Mouse (Mus musculus) retina, embryonic 14.5 days (tissue): ENCODE results near the gene Fgf12.

Source experiments
- DNase-seq: peaks from one replicate; pipeline ENCODE4 v3.0.0-alpha.2; 2015; ENCODE audit warnings: low spot score

Gene Fgf12

DNA sequence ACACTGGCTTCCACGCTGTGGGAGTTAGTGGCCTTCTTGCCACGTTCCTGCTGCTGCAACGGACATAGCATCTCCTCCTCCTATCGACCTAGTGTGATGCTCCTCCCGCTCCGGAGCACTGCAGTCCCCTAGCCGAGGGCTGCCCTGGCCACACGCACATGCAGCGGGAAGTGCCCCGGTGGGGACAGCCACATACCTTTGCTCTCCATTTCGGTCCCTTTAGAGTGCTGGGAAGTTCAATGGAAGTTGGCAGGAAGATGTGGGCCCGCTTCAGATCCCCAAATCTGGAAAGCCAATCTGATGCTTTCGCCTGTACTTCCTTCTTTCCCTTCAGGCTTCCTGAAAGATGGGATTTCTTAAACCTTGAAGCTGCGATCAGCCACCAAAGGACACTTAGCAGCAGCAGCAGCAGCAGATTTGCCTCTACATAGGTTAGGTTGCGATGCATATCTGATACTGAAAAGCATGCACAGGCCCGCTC lies at the start of gene Fgf12:
Gene Fgf12 (minus strand): TSS at position 431 of the 481 bp plus-strand sequence.
- no peak for DNase-seq

DNA sequence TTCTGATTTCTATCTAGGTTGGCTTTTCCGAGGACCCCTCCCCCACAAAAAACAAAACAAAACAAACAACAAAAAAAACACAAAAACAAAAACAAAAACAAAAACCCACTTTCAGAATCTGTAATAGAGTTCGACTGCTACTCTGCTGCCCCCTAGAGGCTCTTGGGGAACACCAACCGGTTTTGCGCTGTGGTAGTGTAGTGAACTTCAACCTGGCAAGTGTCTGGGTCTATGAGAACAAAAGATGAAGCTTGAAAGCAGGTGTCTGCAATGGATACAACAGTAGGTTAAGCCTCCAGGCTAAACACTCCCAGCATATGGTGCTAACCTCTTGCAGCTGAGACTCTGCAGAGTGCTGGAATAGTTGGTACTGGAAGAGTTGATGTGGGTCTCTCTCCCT lies 40.2 kb upstream of the Fgf12 start:
- peak; percentile 82 for DNase-seq

- DNase-seq: no peak
These were observed 17.4 kb upstream of the Fgf12 start for GRCm38 (mm10) chr16:28770276-28770675.

DNA sequence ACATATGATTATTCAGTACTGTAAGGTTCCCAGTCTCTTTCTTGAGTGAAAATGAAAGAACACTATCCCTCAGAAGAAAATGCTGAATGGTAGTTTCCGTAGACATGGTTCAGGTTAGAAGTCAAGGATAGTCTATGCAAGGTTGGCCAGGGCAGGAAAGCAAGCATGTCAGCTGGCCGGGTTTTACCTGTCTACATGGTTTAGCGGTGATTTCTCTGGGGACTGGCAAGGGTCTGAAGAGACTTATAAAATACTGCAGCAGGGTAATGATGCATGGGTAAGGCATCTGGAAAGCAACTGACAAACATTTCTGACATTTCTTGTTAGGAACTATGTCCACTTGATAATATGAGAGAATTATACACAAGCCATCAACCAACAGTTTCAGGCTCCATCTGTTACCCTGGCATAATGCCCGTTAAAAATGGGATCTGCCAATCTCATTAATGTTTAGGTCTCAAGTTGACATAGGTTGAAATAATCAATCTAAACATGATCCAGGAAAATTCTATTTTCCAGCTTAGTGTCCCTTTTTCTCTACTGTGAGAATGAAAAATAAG lies 8.6 kb upstream of the Fgf12 start:
- DNase-seq: peak; percentile 48

- peak; percentile 91 for DNase-seq
These were observed 453 bp upstream of the Fgf12 start for GRCm38 (mm10) chr16:28753124-28753917.

DNA sequence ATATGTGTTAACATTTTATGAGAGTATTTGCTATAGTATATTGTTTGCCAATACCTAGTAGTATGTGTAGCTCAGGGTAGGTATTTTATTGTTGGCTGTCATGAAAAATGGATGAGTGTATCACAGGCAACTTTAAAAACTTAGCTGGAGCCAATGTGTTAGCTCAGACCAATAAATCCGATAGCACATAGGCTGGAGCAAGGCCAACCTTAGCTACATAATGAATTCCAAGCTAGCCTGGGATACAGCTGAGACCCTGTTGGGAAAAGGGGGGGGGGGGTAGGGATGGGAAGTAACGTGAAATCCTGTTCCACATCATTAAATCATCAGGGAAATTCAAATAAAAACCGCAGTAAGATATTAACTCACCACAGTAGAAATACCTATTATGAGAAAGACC lies 18.4 kb downstream of the Fgf12 start:
- DNase-seq: no peak

GRCm38 (mm10) chr16:28726792-28727191 lies 26.1 kb downstream of the Fgf12 start:
- DNase-seq: no peak

DNA sequence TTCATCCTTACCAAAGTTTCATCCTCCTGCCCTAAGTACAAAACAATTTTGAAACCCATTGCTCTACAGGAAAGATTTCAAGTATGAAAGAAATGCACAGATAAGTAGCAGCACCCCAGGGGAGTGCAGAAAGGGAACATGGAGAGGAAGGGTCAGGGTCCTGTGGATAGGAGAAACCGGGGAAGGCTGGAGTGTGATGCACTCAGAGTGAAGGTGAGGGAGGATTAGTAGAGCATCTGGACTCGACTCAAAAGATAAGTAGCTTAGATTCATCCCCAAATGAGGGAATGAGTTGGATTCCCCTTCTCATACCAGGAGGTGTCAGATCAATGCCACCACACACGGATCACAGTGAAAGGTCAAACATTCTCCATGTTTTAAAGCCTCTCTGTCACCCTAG lies 46.2 kb downstream of the Fgf12 start:
- DNase-seq: no peak

- no peak for DNase-seq
These were observed 52.5 kb downstream of the Fgf12 start for GRCm38 (mm10) chr16:28700346-28700745.

GRCm38 (mm10) chr16:28696851-28697250 lies 56.0 kb downstream of the Fgf12 start:
- no peak for DNase-seq

DNA sequence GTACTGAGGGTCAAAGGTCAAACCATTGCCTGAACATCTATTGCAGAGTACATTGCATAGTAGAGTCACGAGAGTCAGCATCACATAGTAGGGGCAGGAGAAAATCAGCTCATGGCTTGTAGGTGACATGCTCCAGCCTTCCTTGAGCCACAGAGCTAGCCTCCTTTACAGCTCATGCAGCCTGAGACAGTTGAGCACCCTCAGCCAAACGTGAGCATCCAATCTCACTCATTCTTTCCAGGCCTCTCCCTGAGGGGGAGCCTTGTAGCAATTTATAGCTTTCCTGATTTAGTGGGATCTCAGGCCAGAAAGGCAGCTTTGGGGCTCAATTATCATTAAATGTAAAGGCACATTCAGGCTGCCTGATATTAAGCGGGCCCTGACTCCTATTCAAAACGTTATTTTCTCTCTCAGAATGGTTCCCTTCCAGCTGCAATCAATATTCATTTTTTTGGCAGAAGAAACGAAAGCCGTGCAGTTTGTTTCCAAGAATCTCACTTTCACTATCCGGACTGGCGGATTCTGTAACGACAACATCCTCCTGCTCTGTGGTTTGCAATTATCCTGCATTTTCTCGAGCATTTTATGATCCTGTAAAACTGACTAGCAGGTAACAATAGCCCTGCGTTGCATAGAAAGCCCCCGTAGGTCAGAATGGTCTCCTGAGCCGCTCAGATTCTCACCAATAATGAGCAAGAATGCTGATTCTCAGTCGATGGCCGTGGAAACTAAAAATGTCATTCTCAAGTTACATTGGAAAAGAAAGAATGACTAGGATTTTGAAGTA lies 58.6 kb downstream of the Fgf12 start:
- no peak for DNase-seq

- no peak for DNase-seq
These were observed 63.9 kb downstream of the Fgf12 start for GRCm38 (mm10) chr16:28688861-28689385.

GRCm38 (mm10) chr16:28681625-28682024 lies 71.2 kb downstream of the Fgf12 start:
- no peak for DNase-seq

- DNase-seq: no peak
These were observed 84.0 kb downstream of the Fgf12 start for GRCm38 (mm10) chr16:28668815-28669347.

GRCm38 (mm10) chr16:28652640-28653039 lies 100.2 kb downstream of the Fgf12 start:
- no peak for DNase-seq

DNA sequence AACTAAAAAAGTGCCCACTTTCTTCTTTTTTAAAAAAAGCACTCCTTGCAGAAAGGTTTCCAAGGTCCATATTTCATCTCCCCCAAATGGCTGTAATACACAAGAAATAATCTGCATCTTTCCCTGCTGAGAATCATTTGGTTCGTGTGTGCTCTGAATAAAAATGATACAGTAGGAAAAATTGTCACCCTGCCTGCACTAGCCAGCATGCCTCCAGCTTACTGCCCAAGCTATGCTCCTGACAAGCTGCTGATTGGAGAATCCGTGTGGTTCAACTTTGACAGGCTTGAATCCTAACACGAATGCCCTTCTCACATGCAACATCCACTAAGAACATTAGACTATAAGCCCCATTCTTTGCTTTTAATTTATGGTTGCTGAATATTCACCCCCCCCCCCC lies 102.3 kb downstream of the Fgf12 start:
- no peak for DNase-seq

DNA sequence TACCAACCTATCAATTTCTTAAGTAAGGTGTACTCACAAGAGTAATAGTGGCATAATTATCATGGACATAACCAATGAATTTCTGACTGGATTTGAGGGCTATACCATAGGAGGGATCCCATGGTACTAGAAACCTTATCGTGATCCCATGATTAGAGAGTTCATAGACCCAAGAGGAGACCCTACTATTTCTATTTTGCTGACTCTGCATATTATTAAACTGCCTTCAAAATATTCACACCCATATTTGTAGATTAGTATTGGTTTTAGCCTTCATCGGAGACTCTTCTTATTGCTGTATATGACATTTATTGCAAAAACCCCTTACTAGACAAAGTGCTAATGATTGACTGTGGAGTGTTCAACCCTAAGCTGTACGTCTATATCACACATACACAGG lies 107.8 kb downstream of the Fgf12 start:
- no peak for DNase-seq

DNA sequence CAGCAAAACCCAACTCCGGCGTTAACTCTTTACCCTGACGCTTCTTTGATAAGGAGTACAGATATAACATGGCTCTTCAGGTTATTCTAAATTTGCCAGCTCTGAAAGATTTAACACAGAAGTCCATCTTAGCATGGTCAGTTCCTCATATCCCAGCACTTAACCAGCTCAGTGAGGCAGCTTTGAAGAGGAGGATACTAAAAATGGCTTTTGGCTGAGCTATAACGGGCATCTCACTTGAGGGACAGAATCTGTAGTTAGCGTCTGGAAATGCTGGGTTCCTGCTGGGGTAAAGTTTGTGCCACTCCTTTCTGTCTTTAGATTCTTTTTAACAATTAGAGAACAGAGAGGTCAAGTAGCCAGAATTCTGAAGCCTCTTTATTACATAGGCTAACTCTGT lies 121.1 kb downstream of the Fgf12 start:
- no peak for DNase-seq

GRCm38 (mm10) chr16:28630771-28631484 lies 121.9 kb downstream of the Fgf12 start:
- DNase-seq: no peak

DNA sequence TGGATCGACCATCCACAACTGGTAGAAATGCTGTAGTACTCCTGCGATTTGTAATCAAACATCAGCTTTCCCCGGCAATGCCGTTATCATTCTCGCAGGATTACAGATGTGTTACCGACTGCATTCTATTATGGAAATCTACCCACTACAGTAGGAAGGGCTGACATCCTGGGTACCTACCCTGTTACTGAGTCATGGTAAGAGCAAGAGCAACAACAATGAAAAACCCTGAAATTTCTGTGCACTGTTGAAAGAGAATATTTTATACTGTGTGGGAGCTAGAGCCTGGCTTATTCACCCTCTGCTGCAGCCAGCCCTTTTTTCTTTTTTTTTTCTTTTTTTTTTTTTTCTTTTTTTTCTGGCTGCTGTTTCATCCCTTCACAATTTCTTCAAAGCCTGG lies 126.6 kb downstream of the Fgf12 start:
- no peak for DNase-seq

- no peak for DNase-seq
These were observed 127.2 kb downstream of the Fgf12 start for GRCm38 (mm10) chr16:28625689-28626088.

DNA sequence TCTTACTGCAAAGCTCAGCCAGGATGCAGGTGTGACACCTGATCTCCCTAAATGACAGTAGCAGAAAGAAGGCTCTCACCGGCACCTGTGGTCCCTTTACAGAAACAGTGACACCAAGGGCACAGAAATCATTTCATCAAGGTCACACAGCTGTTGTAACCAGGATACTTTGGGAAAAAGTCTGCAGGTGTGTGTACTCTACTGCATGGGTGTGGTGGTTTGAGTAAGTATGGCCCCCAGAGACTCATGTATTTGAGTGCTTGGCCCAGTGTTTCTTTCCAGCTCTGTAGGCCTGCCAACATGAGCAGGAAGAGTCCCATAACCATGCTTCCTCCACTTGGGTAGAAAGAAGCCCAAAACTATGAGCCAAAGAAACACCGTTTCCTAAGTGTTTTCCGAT lies 138.5 kb downstream of the Fgf12 start:
- no peak for DNase-seq
